Mouse (Mus musculus) WW6 (cell line): ENCODE data around the gene Srrt.

Experiments used
- DNase-seq: peaks from one replicate; pipeline ENCODE4 v3.0.0-alpha.2; 2013; ENCODE audit warnings: low read depth, low spot score

Srrt gene

GRCm38 (mm10) chr5:137338256-137338655 lies 30.8 kb upstream of the Srrt start:
- DNase-seq, result no peak

DNA sequence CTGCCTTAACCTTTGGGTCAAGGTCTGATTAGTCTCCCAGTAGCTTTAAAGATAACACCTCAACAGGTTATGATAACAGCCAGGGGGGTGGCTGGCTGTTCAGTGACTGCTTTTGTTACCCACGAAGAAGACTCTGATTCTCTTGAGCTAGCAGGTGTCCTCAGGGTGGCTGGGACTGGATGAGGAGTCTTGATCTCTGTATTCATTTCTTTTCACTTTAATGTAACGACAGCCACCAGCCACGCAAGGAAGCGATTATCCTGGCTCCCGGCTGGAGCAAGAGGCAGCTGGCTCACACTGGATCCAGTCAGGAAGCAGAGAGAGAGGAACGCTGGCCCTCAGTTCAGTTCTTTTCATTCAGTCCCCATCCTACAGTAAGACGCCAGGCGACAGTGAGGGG lies 29.7 kb upstream of the Srrt start:
- no peak for DNase-seq

- no peak for DNase-seq
Observed at GRCm38 (mm10) chr5:137335066-137335465, 27.6 kb upstream of the Srrt start.

- no peak for DNase-seq
Observed at GRCm38 (mm10) chr5:137334317-137334716, 26.8 kb upstream of the Srrt start.

GRCm38 (mm10) chr5:137333512-137334174 lies 26.2 kb upstream of the Srrt start, which contains the start of gene Slc12a9:
Slc12a9 (minus strand) TSS chr5:137333597.
- DNase-seq, result peak; percentile 90

DNA sequence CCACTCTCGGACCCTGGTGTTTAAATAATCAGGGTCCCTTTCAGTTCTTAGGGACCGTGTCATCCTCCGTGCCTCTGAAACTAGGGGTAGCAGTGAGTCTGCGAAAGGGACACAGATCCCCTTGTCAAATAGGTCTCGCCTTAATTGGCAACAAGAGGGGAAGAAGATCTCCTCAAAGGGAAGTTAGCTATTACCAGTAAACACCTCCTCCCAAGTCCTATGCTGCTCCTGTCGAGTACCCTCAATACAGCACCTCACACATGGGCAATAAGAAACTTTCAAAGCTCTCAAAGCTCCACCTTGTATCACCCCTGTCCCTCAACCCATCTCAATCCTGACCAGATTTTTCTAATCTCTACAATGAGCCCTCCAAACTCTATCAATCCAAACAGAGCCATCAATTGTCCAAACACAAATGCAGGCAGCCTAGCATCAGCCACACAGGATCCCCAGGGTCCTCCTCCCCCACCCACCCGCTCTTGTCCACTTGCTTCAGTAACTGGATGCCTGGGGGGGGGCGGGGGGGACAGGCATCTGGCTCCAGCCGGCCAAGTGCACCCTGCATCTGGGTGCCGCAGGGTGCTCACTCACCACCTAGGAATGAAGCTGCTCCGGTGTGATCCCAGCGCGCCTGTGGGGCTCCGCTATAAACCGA lies 25.5 kb upstream of the Srrt start:
- no peak for DNase-seq

GRCm38 (mm10) chr5:137330910-137331309 lies 23.4 kb upstream of the Srrt start:
- no peak for DNase-seq

DNA sequence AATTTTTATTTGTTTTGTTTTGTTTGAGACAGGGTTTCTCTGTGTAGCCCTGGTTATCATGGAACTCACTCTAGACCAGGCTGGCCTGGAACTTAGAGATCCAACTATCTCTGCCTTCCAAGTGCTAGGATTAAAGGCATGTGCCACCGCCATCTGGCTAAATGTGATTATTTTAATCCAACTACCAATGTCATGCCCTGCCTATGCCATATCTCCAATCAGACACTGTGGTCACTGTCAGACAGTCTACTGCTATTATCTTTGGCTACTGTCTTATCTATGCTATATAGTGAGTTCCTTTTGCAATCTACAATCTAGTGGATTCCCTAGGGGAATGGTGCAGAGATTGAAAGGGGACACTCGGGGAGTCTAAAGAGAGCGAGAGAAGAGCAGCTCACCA lies 13.5 kb upstream of the Srrt start:
- DNase-seq, result no peak

DNA sequence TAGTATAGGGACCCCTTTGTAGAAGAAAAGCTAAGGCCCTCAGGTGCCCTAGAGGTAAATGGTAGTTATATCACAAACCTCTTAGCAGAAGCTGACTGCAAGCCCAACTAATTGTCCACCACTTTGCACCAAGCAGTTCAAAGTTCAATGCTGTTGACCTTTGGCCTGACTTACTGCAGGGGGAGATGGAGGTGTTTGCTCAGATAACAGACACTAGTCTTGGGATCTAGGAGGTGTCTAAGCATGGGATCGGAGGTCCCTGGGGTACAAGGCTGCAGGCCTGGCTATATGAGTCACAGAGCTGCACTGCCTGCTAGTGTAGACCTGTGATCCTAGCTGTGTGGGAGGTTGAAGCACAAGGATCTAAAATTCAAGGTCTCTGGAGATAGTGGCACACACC lies 11.1 kb upstream of the Srrt start:
- DNase-seq, result no peak

GRCm38 (mm10) chr5:137317361-137317760 lies 9.9 kb upstream of the Srrt start:
- no peak for DNase-seq

DNA sequence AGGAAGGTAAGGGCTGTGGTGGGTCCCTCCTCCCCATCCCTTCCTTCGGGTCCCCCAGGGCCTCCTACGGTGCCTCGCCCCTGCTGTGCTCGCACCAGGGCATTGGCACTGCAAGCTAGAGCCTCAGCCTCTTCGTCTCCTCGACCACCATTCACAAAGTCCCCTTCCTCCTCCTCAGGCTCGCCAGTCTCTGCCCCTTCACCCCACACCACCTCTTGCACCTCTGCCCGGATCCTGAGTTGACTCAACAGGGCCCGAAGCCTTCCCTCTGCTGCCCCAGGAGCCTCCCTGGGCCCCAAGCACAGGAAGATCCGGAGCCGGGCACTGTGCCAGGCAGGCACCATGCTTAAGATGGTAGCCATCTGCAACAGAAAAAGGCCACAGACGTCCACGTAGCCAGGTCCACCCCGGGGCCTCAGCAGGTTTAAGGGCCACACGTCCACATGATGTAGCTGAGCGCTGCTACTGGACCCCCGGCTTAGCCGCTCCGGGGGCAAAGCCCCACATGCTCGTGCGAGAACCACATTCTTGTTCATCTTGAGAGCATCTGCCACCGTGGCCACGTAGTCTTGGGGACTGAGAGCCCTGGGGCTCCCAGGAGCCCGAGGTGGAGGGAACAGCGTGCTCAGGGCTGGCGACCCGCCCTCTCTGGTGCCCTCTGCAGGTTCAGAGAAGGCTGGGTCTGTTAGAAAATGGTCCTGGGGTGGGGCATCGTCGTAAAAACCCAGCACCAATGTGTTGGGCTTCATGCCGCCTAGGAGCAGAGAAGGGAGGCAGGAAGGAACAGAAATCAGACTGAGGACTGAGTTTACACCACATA lies 7.8 kb upstream of the Srrt start:
- DNase-seq, result no peak

GRCm38 (mm10) chr5:137314193-137315083 lies 7.0 kb upstream of the Srrt start, which contains the start of gene Trip6:
Trip6 (minus strand) TSS chr5:137314404.
- DNase-seq, result peak; percentile 78

DNA sequence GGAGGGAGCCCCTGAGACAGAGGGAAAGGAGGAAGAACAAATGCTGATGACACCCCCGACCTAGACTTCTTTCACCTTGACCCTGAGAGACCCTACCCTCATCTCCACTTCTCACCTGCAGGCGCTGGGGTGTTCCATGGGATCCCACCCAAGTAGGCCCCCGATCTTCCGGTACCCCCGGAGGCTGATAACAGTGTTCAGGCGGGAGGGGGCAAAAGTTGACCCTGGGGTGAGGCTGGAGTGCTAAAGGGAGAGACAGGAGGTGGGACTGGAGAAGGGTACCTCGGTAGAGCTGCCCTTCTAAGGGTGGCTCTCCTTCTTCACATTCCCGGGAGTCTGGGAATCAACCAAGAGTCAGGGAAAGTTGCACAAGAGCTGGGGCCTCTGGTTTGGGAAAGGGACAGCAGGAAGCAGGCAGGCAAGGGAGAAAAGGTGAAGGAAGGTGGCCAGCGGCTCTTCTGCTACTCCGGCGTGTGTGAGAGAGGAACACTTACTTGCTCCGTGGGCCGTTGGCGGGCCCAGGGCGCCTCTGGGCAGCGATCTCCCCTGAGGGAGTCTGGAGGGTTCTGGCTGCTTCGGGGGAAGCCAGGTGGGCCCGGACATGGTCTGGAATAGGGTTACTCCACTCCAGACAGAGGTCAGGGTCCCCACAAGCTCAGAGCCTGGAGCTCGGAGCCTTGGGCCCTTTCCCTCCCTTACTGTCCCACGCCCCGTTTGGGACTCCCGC lies 6.2 kb upstream of the Srrt start:
- no peak for DNase-seq

- no peak for DNase-seq
Observed at GRCm38 (mm10) chr5:137308356-137308755, 882 bp upstream of the Srrt start.

DNA sequence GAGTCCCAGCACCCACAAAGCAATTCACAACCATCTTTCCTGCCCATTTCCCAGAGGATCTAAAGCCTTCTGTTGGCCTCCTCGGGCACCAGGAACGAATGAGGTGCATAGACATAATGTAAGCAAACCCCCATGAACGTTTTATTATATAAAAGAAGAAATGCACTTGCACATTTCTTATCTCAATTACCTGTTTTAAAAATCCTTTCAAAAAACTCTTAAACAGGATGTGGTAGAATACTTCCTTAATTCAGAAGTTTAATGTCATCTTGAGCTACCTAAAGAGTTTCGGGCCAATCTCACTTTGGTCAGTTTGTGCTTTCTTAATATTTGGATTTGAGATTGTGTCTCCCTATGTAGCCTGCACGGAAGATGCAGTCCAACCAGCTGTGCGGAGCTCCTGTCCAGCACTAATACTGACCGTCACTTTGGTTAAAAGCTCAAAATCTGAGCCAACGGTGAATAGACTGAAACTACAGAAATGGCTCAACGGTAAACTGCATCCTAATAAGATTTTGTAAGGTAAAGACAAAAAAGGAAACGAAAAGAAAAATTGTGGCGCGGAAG lies 952 bp downstream of the Srrt start:
- DNase-seq, result no peak

DNA sequence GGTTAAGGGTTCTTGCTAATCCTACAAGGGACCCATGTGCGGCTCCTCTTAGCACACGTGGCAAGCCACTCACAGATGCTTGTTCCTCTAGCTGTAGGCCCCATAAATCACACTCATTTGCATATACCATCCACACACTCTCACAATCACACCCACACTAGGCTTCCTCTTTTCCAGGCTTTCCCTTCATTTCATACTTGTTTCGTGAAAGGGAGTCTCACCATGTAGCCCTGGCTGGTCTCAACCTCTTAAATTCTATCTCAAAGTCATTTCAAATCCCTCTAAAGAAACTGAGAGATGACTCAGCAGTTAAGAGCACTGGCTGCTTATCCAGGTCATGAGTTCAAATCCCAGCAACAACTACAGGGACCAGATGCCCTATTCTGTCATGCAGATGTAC lies 1.7 kb downstream of the Srrt start:
- DNase-seq, result no peak

GRCm38 (mm10) chr5:137304816-137305215 lies 2.7 kb downstream of the Srrt start:
- DNase-seq, result no peak

DNA sequence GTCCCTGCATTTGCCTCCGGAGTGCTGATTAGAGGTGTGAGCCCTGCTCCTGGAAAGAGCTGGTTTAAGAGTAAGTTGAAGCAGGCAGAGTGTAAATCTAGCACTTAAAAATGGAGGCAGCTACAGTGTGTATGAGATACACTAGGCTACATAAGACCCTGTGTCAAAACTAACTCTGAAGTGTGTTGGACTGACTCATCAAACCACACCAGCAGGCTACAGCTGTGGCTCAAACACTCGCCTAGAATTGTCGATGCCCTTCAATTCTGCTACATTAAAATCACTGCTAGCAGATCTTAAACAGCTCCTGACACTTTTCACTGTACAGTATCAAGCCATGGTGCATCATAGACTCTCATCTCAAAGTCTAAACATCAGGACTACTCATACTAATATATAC lies 3.3 kb downstream of the Srrt start:
- no peak for DNase-seq

DNA sequence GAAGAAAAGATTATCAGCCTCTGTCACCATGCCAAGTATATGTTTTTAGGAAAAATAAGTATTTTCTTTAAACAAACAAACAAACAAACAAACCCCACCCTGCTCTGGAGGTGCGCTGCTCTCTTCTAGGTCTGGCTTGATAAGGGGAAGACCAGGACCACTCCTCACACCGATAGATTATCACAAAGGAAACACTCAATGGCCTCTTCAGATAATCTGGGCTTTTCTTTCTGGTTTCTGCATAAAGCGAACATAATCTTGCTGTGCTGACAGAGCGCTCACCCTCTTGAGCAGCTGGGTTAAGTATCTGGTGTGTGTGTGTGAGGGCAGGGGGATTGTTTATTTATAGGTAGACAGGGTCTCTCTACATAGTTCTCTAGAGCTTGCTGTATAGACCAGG lies 3.9 kb downstream of the Srrt start:
- DNase-seq, result no peak

DNA sequence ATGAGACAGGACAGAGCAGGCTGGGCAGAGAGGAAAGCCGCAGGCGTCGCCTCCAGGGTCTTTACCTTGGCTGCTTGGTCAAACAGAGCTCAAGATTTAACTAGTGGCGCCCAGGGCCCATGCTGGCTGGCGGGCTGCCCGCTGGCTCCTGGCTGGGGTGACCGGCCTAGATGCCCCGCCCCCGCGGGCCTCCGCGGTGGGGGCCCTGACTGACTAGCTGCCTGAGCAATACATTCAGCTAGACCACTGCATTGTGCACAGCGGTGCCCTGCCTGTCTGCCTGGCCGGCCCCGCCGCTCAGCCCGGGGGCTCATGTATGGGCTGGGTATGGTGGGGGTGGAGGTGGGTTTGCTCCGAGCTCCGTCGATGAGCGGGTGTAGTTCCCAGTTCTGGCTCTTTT lies 6.2 kb downstream of the Srrt start:
- no peak for DNase-seq

DNA sequence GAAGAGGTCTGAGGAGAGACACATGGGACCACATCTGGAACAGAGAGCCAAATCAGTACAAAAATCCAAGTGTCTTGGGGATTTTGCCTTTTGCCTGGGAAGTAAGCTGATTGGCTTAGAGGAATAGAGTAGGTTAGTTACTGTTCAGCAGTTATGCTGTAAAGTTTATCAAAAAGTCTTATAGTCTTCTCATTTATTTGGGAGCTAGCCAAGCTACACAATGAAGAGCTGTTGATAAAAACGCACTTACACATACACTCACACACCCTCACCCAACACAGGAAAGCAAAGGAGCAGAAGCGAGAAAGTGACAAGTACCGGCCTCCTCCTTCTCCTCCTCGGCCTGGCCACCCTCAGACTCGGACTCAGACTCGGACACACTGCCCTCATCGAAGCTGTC lies 8.2 kb downstream of the Srrt start:
- no peak for DNase-seq
